Mouse (Mus musculus) spleen, adult 2 months (tissue): ENCODE measurements around the gene Caps2. TPM values are rescaled to one million over a fixed set of nuclear protein-coding genes. Genes with fewer than 3 reads are reported as not detected.
"Not testable (repeated sequence)": the region's sequence is repeated elsewhere in the genome, so short reads cannot be mapped to it uniquely, and the experiment has no call there.

Experiments used
- DNase-seq, 2 experiments: peaks; one replicate each; pipeline versions ENCODE4 v3.0.0 to v3.0.0-alpha.2; 2012 to 2021; ENCODE audit warnings: low spot score in 2 of 2, low read depth in 1 of 2
- H3K27ac ChIP-seq: fragments of 200-500 bp; 2 replicates; pipeline ENCODE4 v1.5.1; 2012; ENCODE audit warnings: low read length, inconsistent platforms; ENCODE audit not compliant: insufficient read depth
- H3K27me3 ChIP-seq: fragments of 200-500 bp; 2 replicates; pipeline ENCODE4 v1.6.1; 2012; ENCODE audit warnings: mild to moderate bottlenecking, moderate library complexity, low read length, inconsistent platforms; ENCODE audit not compliant: control insufficient read depth, insufficient read depth
- H3K36me3 ChIP-seq: fragments of 200-500 bp; 2 replicates; pipeline ENCODE4 v1.6.1; 2012; ENCODE audit warnings: mild to moderate bottlenecking, low read length, inconsistent platforms; ENCODE audit not compliant: control insufficient read depth, insufficient read depth
- H3K4me1 ChIP-seq: fragments of 200-500 bp; 2 replicates; pipeline ENCODE4 v1.6.1; 2011; ENCODE audit warnings: inconsistent platforms; ENCODE audit not compliant: control insufficient read depth, insufficient read depth, insufficient read length
- H3K4me3 ChIP-seq: fragments of 200-500 bp; 2 replicates; pipeline ENCODE4 v1.5.1; 2011; ENCODE audit warnings: mild to moderate bottlenecking, inconsistent platforms; ENCODE audit not compliant: insufficient read depth, insufficient read length; ENCODE audit errors: extremely low read depth
- CTCF ChIP-seq: fragments of 200-500 bp; IDR thresholded peaks from 2 replicates; pipeline ENCODE4 v1.5.1; 2011; ENCODE audit warnings: mild to moderate bottlenecking, inconsistent platforms; ENCODE audit not compliant: insufficient read depth, insufficient read length, insufficient replicate concordance; ENCODE audit errors: extremely low read depth
- POLR2A ChIP-seq: fragments of 200-500 bp; IDR thresholded peaks from 2 replicates; pipeline ENCODE4 v1.6.1; 2011; ENCODE audit warnings: low read depth, low read length, inconsistent platforms
- WGBS: fragments of 180-500 bp; shearing (Covaris S2); methylation state at CpG from one replicate; pipeline ENCODE4 v1.1.7; 2018; 5-methylcytosine and 5-hydroxymethylcytosine counted together
- polyA plus RNA-seq: library from polyadenylated mRNA; depleted of rRNA; stranded (reverse); fragments of >200 nt; gene quantifications from 2 replicates; pipeline ENCODE4 v1.2.3, GENCODE M21; 2012

Gene Caps2
- polyA plus RNA-seq, 1 experiment, result not detected

DNA sequence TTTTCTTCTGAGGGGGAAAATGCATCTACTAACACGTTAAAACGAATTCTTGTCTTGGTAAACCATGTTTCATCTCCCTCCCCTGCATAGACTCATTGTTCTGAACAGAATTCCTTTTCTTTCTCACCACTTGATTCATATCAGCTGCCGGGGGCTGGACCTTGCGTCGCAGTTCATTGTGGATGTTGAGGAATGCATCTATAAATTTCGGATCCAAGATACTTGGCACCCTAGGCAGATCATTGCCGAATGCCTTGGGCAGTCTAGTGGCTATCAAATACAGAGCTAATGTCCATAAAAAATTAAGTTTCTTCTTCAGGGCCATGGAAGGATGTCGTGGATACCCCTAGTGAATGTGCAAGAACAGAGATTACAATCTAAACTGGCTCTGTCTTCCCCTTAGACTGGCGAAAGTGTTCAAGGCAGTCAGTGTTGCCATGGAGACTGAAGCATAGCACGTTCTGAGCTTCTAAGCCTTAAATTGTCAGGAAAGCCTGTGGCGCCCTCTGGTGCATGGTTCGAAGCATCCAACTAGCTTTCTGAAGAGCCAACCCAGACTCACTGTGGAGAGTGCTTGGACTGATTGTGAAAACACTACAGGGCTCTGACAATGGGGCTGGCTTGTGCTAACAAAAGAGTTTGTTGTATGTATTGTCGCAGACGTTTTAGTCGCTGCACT lies 3.4 kb upstream of the Caps2 start, which contains the start of gene Glipr1l3:
Gene Glipr1l3 (minus strand): TSS at position 446 of the 679 bp plus-strand sequence.
- TF ChIP-seq CTCF, result peak; percentile 19; the same call in 1 of the 2 replicates
- 26% methylated on average over 15 of the region's 15 CpGs for WGBS
- DNase-seq, result peak in 1 of 2 experiments; percentile 18
- H3K27me3 ChIP-seq, H3K4me3 ChIP-seq, H3K36me3 ChIP-seq, H3K4me1 ChIP-seq, H3K27ac ChIP-seq: not testable (repeated sequence)

DNA sequence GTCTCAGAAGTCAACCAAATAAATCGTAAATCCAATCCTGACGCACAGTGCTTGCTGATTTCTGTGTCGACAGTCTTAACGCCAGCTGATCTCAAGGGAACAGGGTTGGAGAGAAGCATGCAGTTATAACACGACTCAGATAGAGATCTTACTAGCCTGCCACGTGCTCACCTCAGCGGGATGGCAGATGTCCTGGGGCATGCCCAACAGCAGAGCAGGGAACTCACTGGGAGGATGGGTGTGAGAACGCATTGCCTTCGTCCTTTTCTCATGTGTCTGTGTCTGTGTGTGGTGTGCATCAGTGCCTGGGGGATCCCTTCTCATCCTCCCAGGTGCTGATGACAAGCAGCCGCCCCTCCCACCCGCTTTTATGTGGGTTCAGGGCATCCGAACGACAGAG lies 13.6 kb downstream of the Caps2 start:
- H3K36me3 ChIP-seq, H3K27me3 ChIP-seq, H3K4me3 ChIP-seq, H3K4me1 ChIP-seq, DNase-seq, H3K27ac ChIP-seq: not testable (repeated sequence)
- WGBS, result 47% methylated on average over 12 of the region's 13 CpGs

DNA sequence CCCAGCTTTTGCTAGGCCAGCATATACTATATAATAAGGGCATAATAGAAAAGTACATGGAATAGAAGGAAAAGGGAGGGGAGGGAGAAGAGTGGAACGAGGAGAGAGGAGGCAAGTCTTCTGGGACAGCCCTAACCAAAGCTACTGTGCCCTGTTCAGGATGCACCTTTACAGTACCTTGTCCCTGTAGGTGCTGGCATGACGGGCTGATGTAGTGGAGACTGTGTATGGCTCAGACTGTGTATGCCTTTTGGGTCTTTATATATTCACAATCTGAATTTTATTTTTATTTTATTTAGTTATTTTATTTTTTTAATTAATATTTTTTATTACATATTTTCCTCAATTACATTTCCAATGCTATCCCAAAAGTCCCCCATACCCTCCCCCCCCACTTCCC lies 30.5 kb downstream of the Caps2 start:
- not testable (repeated sequence) for DNase-seq, H3K4me3 ChIP-seq, H3K4me1 ChIP-seq, H3K27me3 ChIP-seq, H3K27ac ChIP-seq, H3K36me3 ChIP-seq
- 76% methylated on average over 2 of the region's 2 CpGs for WGBS

DNA sequence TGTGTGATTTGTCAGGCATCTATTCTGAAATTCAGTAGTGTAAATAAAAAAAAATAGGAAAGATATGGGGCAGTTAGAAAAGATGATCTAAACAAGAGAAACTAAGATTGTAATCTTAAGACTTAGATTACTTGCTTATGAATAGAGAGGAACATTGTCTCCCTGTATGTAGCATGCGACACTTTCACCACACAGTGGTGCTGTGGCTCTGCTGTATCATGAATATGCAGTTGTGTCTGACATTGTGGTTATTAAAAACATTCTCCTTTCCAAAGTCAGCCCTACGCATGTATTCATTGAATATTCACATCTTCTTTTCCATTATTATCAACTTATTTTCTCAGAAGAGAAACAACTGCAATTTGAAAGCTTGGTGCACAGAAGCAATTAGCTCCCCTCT lies 40.0 kb downstream of the Caps2 start:
- no peaks in the 10 kb centered on the region for H3K27me3 ChIP-seq
- TF ChIP-seq POLR2A (no peak), CTCF (no peak)
- no peak overlapping the region for H3K4me3 ChIP-seq
- DNase-seq, result no peak
- no peak overlapping the region for H3K27ac ChIP-seq
- H3K4me1 ChIP-seq, result no peaks in the 10 kb centered on the region
- no peaks in the 10 kb centered on the region for H3K36me3 ChIP-seq
- WGBS, result 53% methylated on average over 2 of the region's 2 CpGs

DNA sequence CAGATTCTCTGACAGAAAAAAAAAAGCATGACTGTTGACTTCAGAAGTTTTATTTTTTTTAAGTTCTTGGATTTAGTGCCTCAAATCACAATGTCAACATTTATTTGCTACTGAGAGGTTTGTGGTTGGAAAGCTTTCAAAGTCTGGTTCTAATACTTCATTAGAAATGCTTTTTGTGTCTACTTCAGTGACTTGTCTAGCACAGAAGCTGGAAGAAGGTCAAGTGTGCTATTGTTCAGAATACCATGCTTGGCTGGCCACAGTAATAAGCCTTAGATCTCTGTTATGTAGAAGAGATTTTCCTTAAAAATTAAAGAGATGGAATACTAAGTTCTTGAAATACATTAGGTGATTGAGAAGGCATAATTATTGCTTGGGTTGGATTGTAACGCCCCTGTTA lies 63.7 kb downstream of the Caps2 start:
- no peak for DNase-seq
- Histone ChIP-seq H3K27ac (no peak overlapping the region), H3K4me3 (no peak overlapping the region)

DNA sequence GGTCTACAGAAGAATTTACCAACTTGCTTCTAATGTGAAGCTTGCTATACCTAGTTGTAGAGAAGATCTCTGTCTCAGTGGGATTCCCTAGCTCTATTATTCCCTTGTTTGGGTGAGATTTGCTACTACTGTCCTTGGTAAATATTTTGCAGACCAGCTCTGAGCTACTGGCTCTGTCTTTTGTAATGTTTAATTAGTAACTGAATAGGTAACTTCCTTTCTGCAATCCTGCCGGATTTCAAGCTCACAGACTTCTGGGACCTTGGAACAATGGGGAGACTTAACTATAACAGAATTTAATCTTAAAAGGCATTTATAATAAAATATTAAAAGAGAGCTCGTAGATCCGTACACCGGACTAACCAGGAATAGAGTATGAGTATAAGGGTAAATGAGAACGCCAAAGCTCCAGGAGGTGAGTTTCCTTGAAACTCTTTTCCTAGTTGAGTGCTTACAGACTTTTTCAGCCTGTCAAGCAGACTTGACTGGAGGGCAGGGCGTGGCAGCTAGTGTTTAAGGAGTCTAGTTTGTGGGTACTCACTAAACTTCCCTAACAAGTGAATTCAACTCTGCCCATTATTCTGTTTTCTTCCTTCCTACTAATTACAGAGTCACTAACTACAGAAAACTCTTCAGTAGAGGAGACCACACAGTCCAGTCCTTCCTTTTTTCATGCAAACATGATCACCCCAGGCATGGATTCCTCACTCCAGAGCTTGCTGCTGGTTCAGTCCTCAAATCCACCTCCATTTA lies 65.8 kb downstream of the Caps2 start:
- H3K4me3 ChIP-seq, DNase-seq, H3K4me1 ChIP-seq, H3K27ac ChIP-seq, H3K27me3 ChIP-seq, H3K36me3 ChIP-seq: not testable (repeated sequence)
- 72% methylated on average over 6 of the region's 6 CpGs for WGBS

More for the DNA sequence above, 63.7 kb downstream of the Caps2 start:
- 63% methylated on average over 1 of the region's 1 CpGs for WGBS
- Histone ChIP-seq H3K4me1 (no peaks in the 10 kb centered on the region), H3K27me3 (no peaks in the 10 kb centered on the region), H3K36me3 (no peaks in the 10 kb centered on the region)
- TF ChIP-seq CTCF, result no peak
- no peak for TF ChIP-seq POLR2A

DNA sequence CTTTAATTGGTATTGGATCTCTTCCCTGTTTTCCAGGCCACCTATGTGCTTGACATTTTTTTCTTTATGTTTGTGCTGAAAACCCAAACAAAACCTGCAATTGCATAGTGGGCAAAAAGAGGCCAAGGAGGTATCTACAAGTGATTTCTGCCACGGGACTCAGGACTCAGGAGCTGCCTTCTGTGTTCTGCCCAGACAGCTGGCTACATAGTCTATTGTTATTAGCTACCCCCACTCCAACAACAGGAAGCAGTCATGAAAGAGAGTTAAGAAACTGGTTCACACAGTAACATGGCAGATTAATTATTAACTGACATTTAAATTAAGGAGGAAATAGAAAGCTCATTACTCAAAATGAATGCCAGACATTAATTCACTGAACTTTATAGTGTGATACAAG lies 69.3 kb downstream of the Caps2 start:
- WGBS, result 23% methylated on average over 1 of the region's 1 CpGs
- not testable (repeated sequence) for H3K36me3 ChIP-seq, H3K27ac ChIP-seq, H3K27me3 ChIP-seq, DNase-seq, H3K4me3 ChIP-seq, H3K4me1 ChIP-seq

DNA sequence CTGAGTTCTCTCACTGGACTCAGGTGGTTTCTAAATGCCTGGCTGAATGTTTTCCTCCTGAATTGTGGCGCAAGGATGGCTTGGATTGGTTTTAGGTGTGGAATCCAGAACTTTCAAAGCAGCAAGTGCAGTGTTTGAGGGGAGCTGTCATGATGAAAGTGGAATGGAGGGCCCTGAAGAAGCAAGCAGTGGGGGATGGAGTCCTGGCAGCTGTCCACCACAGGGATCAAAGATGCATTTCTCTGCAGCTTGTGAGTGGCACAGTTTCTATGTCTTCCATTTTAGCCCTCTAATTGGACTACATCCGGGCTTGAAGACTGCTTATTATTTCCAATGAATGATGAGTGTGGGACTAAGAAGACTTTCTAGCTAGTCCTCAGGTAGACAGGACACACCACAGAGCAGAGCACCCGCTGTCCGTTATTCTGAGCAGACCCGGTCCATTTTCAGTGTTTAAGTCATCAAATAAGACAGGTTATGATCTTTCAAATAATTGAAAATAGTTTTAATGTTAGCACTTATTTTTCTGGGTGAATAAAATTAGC lies 72.0 kb downstream of the Caps2 start:
- H3K36me3 ChIP-seq, H3K27me3 ChIP-seq, DNase-seq, H3K27ac ChIP-seq, H3K4me3 ChIP-seq, H3K4me1 ChIP-seq: not testable (repeated sequence)
- WGBS, result 85% methylated on average over 5 of the region's 5 CpGs
